Mouse (Mus musculus) T-helper 2 cell (primary cell): ENCODE measurements around the gene Tdrkh.

Experiments
- in situ Hi-C: fragments of 300-600 bp; cut with MboI, MseI; formaldehyde crosslinking; loops from one replicate; pipeline ENCODE4 v1.15.1; 2025; ENCODE audit warnings: high pct_unique_total_duplicates

Gene Tdrkh

GRCm38 (mm10) chr3:94413031-94413679 lies at the start of gene Tdrkh:
Gene Tdrkh, plus strand, starts transcription at chr3:94413273.
- in situ Hi-C loops, result no loop called here

- in situ Hi-C loops, result loop anchor here (10.0 kb wide), 1 partner anchor 241 kb away; no protein-coding TSS in a partner anchor
Observed at GRCm38 (mm10) chr3:94363291-94364153, 49.6 kb upstream of the Tdrkh start.

GRCm38 (mm10) chr3:94364154-94364526 lies 48.9 kb upstream of the Tdrkh start:
- in situ Hi-C loops, result loop anchor here (10.0 kb wide), 1 partner anchor 241 kb away; no protein-coding TSS in a partner anchor

GRCm38 (mm10) chr3:94366761-94367160 lies 46.3 kb upstream of the Tdrkh start:
- in situ Hi-C loops, result loop anchor here (5.0 to 10.0 kb wide), 3 partner anchors 36 to 238 kb away; no protein-coding TSS in a partner anchor

- in situ Hi-C loops, result loop anchor here (5.0 to 10.0 kb wide), 3 partner anchors 35 to 237 kb away; no protein-coding TSS in a partner anchor
Observed at GRCm38 (mm10) chr3:94367511-94367910, 45.6 kb upstream of the Tdrkh start.

- in situ Hi-C loops, result loop anchor here (5.0 to 10.0 kb wide), 3 partner anchors 34 to 236 kb away; no protein-coding TSS in a partner anchor
Observed at GRCm38 (mm10) chr3:94368631-94369030, 44.4 kb upstream of the Tdrkh start.

- in situ Hi-C loops, result loop anchor here (5.0 to 10.0 kb wide), 3 partner anchors 33 to 235 kb away; no protein-coding TSS in a partner anchor
Observed at GRCm38 (mm10) chr3:94369709-94370108, 43.4 kb upstream of the Tdrkh start.

- in situ Hi-C loops, result no loop called here
Observed at GRCm38 (mm10) chr3:94371637-94372036, 41.4 kb upstream of the Tdrkh start.

- in situ Hi-C loops, result no loop called here
Observed at GRCm38 (mm10) chr3:94372038-94372437, 41.0 kb upstream of the Tdrkh start.

GRCm38 (mm10) chr3:94372641-94373040 lies 40.4 kb upstream of the Tdrkh start, which contains the start of gene Rorc:
Gene Rorc, plus strand, starts transcription at chr3:94372794.
- in situ Hi-C loops, result no loop called here

- in situ Hi-C loops, result no loop called here
Observed at GRCm38 (mm10) chr3:94373090-94373489, 40.0 kb upstream of the Tdrkh start.

- in situ Hi-C loops, result no loop called here
Observed at GRCm38 (mm10) chr3:94373597-94374011, 39.5 kb upstream of the Tdrkh start.

- in situ Hi-C loops, result no loop called here
Observed at GRCm38 (mm10) chr3:94374636-94375035, 38.4 kb upstream of the Tdrkh start.

- in situ Hi-C loops, result no loop called here
Observed at GRCm38 (mm10) chr3:94375146-94375545, 37.9 kb upstream of the Tdrkh start.

GRCm38 (mm10) chr3:94375861-94376260 lies 37.2 kb upstream of the Tdrkh start:
- in situ Hi-C loops, result no loop called here

GRCm38 (mm10) chr3:94377028-94377923 lies 35.8 kb upstream of the Tdrkh start:
- in situ Hi-C loops, result no loop called here

GRCm38 (mm10) chr3:94379831-94380510 lies 33.1 kb upstream of the Tdrkh start:
- in situ Hi-C loops, result no loop called here

GRCm38 (mm10) chr3:94382308-94382707 lies 30.8 kb upstream of the Tdrkh start:
- in situ Hi-C loops, result no loop called here

GRCm38 (mm10) chr3:94383476-94383875 lies 29.6 kb upstream of the Tdrkh start:
- in situ Hi-C loops, result no loop called here

- in situ Hi-C loops, result no loop called here
Observed at GRCm38 (mm10) chr3:94386671-94387070, 26.4 kb upstream of the Tdrkh start.

- in situ Hi-C loops, result no loop called here
Observed at GRCm38 (mm10) chr3:94387391-94387790, 25.7 kb upstream of the Tdrkh start.
